Mouse (Mus musculus) stomach, postnatal 0 days (tissue): ENCODE measurements at regions not wholly inside any gene's neighbourhood (a gene's known extent, or its start where the extent isn't known, plus 50 kb on each side); places are given as distances from the start of the nearest gene placed in this dataset.

ENCODE experiments used
- CTCF ChIP-seq: IDR thresholded peaks from 2 replicates; pipeline ENCODE4 v1.5.1; 2016; ENCODE audit warnings: antibody characterized with exemption, low read depth, mild to moderate bottlenecking, moderate library complexity
- EP300 ChIP-seq: optimal IDR thresholded peaks from 2 replicates; pipeline ENCODE3; 2016; ENCODE audit warnings: antibody characterized with exemption

- no peak for TF ChIP-seq EP300
- no peak for TF ChIP-seq CTCF
Observed at GRCm38 (mm10) chr5:51982780-51983179, 207.5 kb downstream of the Dhx15 start.
